Mouse (Mus musculus) liver, embryonic 14.5 days (tissue): ENCODE measurements around the gene Nthl1. TPM values are rescaled to one million over a fixed set of nuclear protein-coding genes. Genes with fewer than 3 reads are reported as not detected.
A peak's percentile ranks its signal among the peaks of the same experiment; 100 is the strongest.

Experiments used
- ATAC-seq: fragments of 200-750 bp; cut with Nextera tagmentation; 2 replicates; pipeline ENCODE4 v1.8.0; 2017; ENCODE audit warnings: moderate number of reproducible peaks, mild to moderate bottlenecking, moderate library complexity; ENCODE audit not compliant: insufficient read depth
- DNase-seq, 3 experiments: peaks; one replicate each; pipeline ENCODE4 v3.0.0-alpha.2; 2012 to 2013; ENCODE audit warnings: low read depth in 3 of 3, low spot score in 3 of 3
- H3K27ac ChIP-seq: fragments of 300-500 bp; sonication (generic); 2 replicates; pipeline ENCODE4 v1.5.1; 2014; ENCODE audit warnings: moderate library complexity, mild to moderate bottlenecking, control low read depth, inconsistent platforms
- H3K27me3 ChIP-seq: fragments of 300-500 bp; sonication (generic); 2 replicates; pipeline ENCODE4 v1.6.1; 2014; ENCODE audit warnings: mild to moderate bottlenecking, low read length, moderate library complexity; ENCODE audit not compliant: control insufficient read depth, insufficient read depth
- H3K36me3 ChIP-seq: fragments of 300-500 bp; sonication (generic); replicated peaks from 2 replicates; pipeline ENCODE4 v1.6.1; 2014; ENCODE audit warnings: low read depth; ENCODE audit not compliant: control insufficient read depth, insufficient read depth
- H3K4me1 ChIP-seq, 2 experiments: fragments of 200-500 bp in 1 of 2; fragments of 300-500 bp in 1 of 2; sonication (generic) in 1 of 2; replicated peaks; 2 replicates each; pipeline ENCODE4 v1.6.1; 2012 to 2014; ENCODE audit warnings: antibody characterized with exemption in 1 of 2, inconsistent platforms in 1 of 2, low read length in 1 of 2; ENCODE audit not compliant: control insufficient read depth in 2 of 2, insufficient read depth in 2 of 2
- H3K4me2 ChIP-seq: fragments of 300-500 bp; sonication (generic); 2 replicates; pipeline ENCODE4 v1.6.1; 2014; ENCODE audit warnings: low read depth, mild to moderate bottlenecking, control low read depth, moderate library complexity
- H3K4me3 ChIP-seq, 2 experiments: fragments of 200-500 bp in 1 of 2; fragments of 300-500 bp in 1 of 2; sonication (generic) in 1 of 2; 2 replicates each; pipeline ENCODE4 v1.5.1; 2012 to 2014; ENCODE audit warnings: low read depth in 2 of 2, low read length in 2 of 2, mild to moderate bottlenecking in 2 of 2, control low read depth in 1 of 2, inconsistent platforms in 1 of 2, moderate library complexity in 1 of 2; ENCODE audit not compliant: insufficient read depth in 1 of 2
- H3K9ac ChIP-seq: fragments of 300-500 bp; sonication (generic); replicated peaks from 2 replicates; pipeline ENCODE4 v1.6.1; 2014; ENCODE audit warnings: mild to moderate bottlenecking, control low read depth, moderate library complexity
- H3K9me3 ChIP-seq: fragments of 300-500 bp; sonication (generic); 2 replicates; pipeline ENCODE4 v1.6.1; 2016; ENCODE audit warnings: low read length, mixed read lengths; ENCODE audit not compliant: control insufficient read depth
- CTCF ChIP-seq: IDR thresholded peaks from 2 replicates; pipeline ENCODE4 v1.5.1; 2016; ENCODE audit warnings: antibody characterized with exemption, low read depth, control low read depth
- EP300 ChIP-seq: IDR thresholded peaks from 2 replicates; pipeline ENCODE4 v1.6.1; 2016; ENCODE audit warnings: antibody characterized with exemption, low read depth
- WGBS: fragments of 180-500 bp; shearing (Covaris S2); extraction: QIAGEN DNeasy Blood & Tissue Kit; methylation state at CpG from one replicate; pipeline ENCODE4 v1.1.7; 2014; ENCODE audit not compliant: insufficient replicate concordance; 5-methylcytosine and 5-hydroxymethylcytosine counted together
- microRNA-seq: library from miRNA; unstranded; fragments of <30 nt; microRNA quantifications from one replicate; pipeline ENCODE4, GENCODE M21; 2016
- polyA plus RNA-seq, 2 experiments: library from polyadenylated mRNA; depleted of rRNA in 1 of 2; stranded (reverse) in 1 of 2; unstranded in 1 of 2; fragments of >200 nt; fragmentation: Nextera tagmentation in 1 of 2; extraction: Ambion mirVana in 1 of 2; gene quantifications; 2 replicates each; pipeline versions ENCODE4 v1.2.1 to v1.2.3; 2012 to 2014

Nthl1 gene
- polyA plus RNA-seq, 2 experiments, result 5.9 to 6.2 TPM

DNA sequence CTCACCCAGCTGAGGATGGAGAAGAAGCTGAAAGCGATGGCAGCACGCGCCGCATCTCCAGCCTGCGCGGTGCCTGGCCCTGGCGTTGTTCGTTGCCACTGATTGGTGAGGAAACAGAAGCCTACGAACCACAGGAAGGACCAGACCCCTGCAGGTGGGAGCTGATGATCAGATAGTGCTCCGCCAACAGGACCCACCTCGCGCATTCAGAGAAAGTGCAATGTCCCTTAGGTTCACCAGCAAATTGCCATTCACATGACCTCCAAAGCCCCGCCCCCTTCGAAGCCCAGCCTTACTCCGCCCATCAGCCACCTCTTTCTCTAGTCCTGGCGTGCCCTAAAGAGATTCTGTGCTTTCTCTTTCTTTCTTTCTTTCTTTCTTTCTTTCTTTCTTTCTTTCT is 54.0 kb downstream of the Nthl1 start:
- Histone ChIP-seq H3K4me3 (no peak overlapping the region), H3K36me3 (no peaks in the 10 kb centered on the region), H3K27me3 (peaks cover 41% of the 10 kb centered on the region), H3K4me1 (peaks cover 3 to 10% of the 10 kb centered on the region in 2 experiments), H3K27ac (no peak overlapping the region), H3K9me3 (no peaks in the 10 kb centered on the region), H3K4me2 (peak overlapping the region; percentile 23; the same call in 1 of the 2 replicates), H3K9ac (no peak overlapping the region)
- no peak for TF ChIP-seq CTCF
- TF ChIP-seq EP300, result no peak
- 37% methylated on average over 16 of the region's 16 CpGs for WGBS
- ATAC-seq (peak; percentile 64; the same call in 1 of the 2 replicates), DNase-seq (peak in 1 of 3 experiments; percentile 61)

GRCm38 (mm10) chr17:24687146-24687595 is 54.7 kb downstream of the Nthl1 start:
- ATAC-seq (peak; percentile 67), DNase-seq (peak in 1 of 3 experiments; percentile 37)
- under 1% methylated on average over 25 of the region's 25 CpGs for WGBS
- Histone ChIP-seq H3K9me3 (no peaks in the 10 kb centered on the region), H3K4me3 (peak overlapping the region; percentile 44 to 52), H3K36me3 (no peaks in the 10 kb centered on the region), H3K4me1 (peaks cover 3 to 10% of the 10 kb centered on the region in 2 experiments), H3K9ac (no peak overlapping the region), H3K27me3 (peaks cover 41% of the 10 kb centered on the region), H3K27ac (no peak overlapping the region), H3K4me2 (peak overlapping the region; percentile 61)
- TF ChIP-seq CTCF (no peak), EP300 (no peak)

- Histone ChIP-seq H3K4me1 (peaks cover 3 to 10% of the 10 kb centered on the region in 2 experiments), H3K4me3 (peak overlapping the region; percentile 44 to 52), H3K9me3 (no peaks in the 10 kb centered on the region), H3K36me3 (no peaks in the 10 kb centered on the region; the same call in 1 of the 2 replicates), H3K27me3 (peaks cover 41% of the 10 kb centered on the region), H3K4me2 (peak overlapping the region; percentile 61), H3K9ac (no peak overlapping the region), H3K27ac (no peak overlapping the region)
- TF ChIP-seq EP300 (no peak), CTCF (no peak)
- no peak for ATAC-seq
- WGBS, result 19% methylated on average over 23 of the region's 23 CpGs
- no peak for DNase-seq
Observed at GRCm38 (mm10) chr17:24687599-24687998, 55.1 kb downstream of the Nthl1 start.

Small RNA genes lying within 50 kb of the gene (microRNA-seq; reads per million reads assigned to microRNA genes)
- gene Gm24589, result not detected

Other genes starting within 250 kb of the Nthl1 start
- gene Rnps1, start 218.1 kb upstream of the Nthl1 start, polyA plus RNA-seq (2012; rRNA removed), result 91.5 and 114 TPM in 2 replicates
- 90.6 and 96.3 TPM in 2 replicates for gene Rnps1, start 218.1 kb upstream of the Nthl1 start, polyA plus RNA-seq (2014; fragmentation: Nextera tagmentation; extraction: Ambion mirVana)
- 42.3 and 48.3 TPM in 2 replicates for gene Eci1, start 206.0 kb upstream of the Nthl1 start, polyA plus RNA-seq (2012; rRNA removed)
- 56.4 and 64.7 TPM in 2 replicates for gene Eci1, start 206.0 kb upstream of the Nthl1 start, polyA plus RNA-seq (2014; fragmentation: Nextera tagmentation; extraction: Ambion mirVana)
- 2.1 and 2.3 TPM in 2 replicates for gene Dnase1l2, start 189.6 kb upstream of the Nthl1 start, polyA plus RNA-seq (2012; rRNA removed)
- gene Dnase1l2, start 189.6 kb upstream of the Nthl1 start, polyA plus RNA-seq (2014; fragmentation: Nextera tagmentation; extraction: Ambion mirVana), result 0.14 and 0.46 TPM in 2 replicates
- 17.1 and 19.9 TPM in 2 replicates for gene E4f1, start 162.4 kb upstream of the Nthl1 start, polyA plus RNA-seq (2012; rRNA removed)
- 4.5 and 5.0 TPM in 2 replicates for gene E4f1, start 162.4 kb upstream of the Nthl1 start, polyA plus RNA-seq (2014; fragmentation: Nextera tagmentation; extraction: Ambion mirVana)
- gene Pgp, start 162.3 kb upstream of the Nthl1 start, polyA plus RNA-seq (2012; rRNA removed), result 37.9 and 38.2 TPM in 2 replicates
- gene Pgp, start 162.3 kb upstream of the Nthl1 start, polyA plus RNA-seq (2014; fragmentation: Nextera tagmentation; extraction: Ambion mirVana), result 70.4 and 76.7 TPM in 2 replicates
- 0.29 and 0.30 TPM in 2 replicates for gene Bricd5, start 158.8 kb upstream of the Nthl1 start, polyA plus RNA-seq (2012; rRNA removed)
- gene Bricd5, start 158.8 kb upstream of the Nthl1 start, polyA plus RNA-seq (2014; fragmentation: Nextera tagmentation; extraction: Ambion mirVana), result 0.23 TPM in 1 of 2 replicates, not detected in the other
- 13.5 and 18.5 TPM in 2 replicates for gene Mlst8, start 153.6 kb upstream of the Nthl1 start, polyA plus RNA-seq (2012; rRNA removed)
- 9.6 and 11.2 TPM in 2 replicates for gene Mlst8, start 153.6 kb upstream of the Nthl1 start, polyA plus RNA-seq (2014; fragmentation: Nextera tagmentation; extraction: Ambion mirVana)
- 0.09 and 0.11 TPM in 2 replicates for gene Caskin1, start 144.1 kb upstream of the Nthl1 start, polyA plus RNA-seq (2012; rRNA removed)
- gene Caskin1, start 144.1 kb upstream of the Nthl1 start, polyA plus RNA-seq (2014; fragmentation: Nextera tagmentation; extraction: Ambion mirVana), result 0.08 TPM in 2 replicates
- gene Traf7, start 104.7 kb upstream of the Nthl1 start, polyA plus RNA-seq (2012; rRNA removed), result 55.4 and 64.2 TPM in 2 replicates
- gene Traf7, start 104.7 kb upstream of the Nthl1 start, polyA plus RNA-seq (2014; fragmentation: Nextera tagmentation; extraction: Ambion mirVana), result 25.6 and 29.4 TPM in 2 replicates
- 0.21 and 0.28 TPM in 2 replicates for gene Rab26, start 98.5 kb upstream of the Nthl1 start, polyA plus RNA-seq (2012; rRNA removed)
- 0.95 and 1.0 TPM in 2 replicates for gene Rab26, start 98.5 kb upstream of the Nthl1 start, polyA plus RNA-seq (2014; fragmentation: Nextera tagmentation; extraction: Ambion mirVana)
- 3.4 and 4.0 TPM in 2 replicates for gene Pkd1, start 82.8 kb upstream of the Nthl1 start, polyA plus RNA-seq (2012; rRNA removed)
- gene Pkd1, start 82.8 kb upstream of the Nthl1 start, polyA plus RNA-seq (2014; fragmentation: Nextera tagmentation; extraction: Ambion mirVana), result 1.8 and 2.9 TPM in 2 replicates
- 17.0 and 21.4 TPM in 2 replicates for gene Tsc2, start 50 bp upstream of the Nthl1 start, polyA plus RNA-seq (2012; rRNA removed)
- 17.6 and 23.8 TPM in 2 replicates for gene Tsc2, start 50 bp upstream of the Nthl1 start, polyA plus RNA-seq (2014; fragmentation: Nextera tagmentation; extraction: Ambion mirVana)
- 5.5 and 5.7 TPM in 2 replicates for gene Slc9a3r2, start 17.6 kb downstream of the Nthl1 start, polyA plus RNA-seq (2012; rRNA removed)
- gene Slc9a3r2, start 17.6 kb downstream of the Nthl1 start, polyA plus RNA-seq (2014; fragmentation: Nextera tagmentation; extraction: Ambion mirVana), result 8.1 and 9.9 TPM in 2 replicates
- gene Npw, start 25.8 kb downstream of the Nthl1 start, polyA plus RNA-seq (2012; rRNA removed), result 0.27 TPM in 1 of 2 replicates, not detected in the other
- gene Npw, start 25.8 kb downstream of the Nthl1 start, polyA plus RNA-seq (2014; fragmentation: Nextera tagmentation; extraction: Ambion mirVana), result 0.29 TPM in 1 of 2 replicates, not detected in the other
- gene Zfp598, start 37.0 kb downstream of the Nthl1 start, polyA plus RNA-seq (2012; rRNA removed), result 21.3 and 23.8 TPM in 2 replicates
- gene Zfp598, start 37.0 kb downstream of the Nthl1 start, polyA plus RNA-seq (2014; fragmentation: Nextera tagmentation; extraction: Ambion mirVana), result 10.7 and 14.5 TPM in 2 replicates
- 0.06 and 0.14 TPM in 2 replicates for gene Syngr3, start 57.3 kb downstream of the Nthl1 start, polyA plus RNA-seq (2012; rRNA removed)
- gene Syngr3, start 57.3 kb downstream of the Nthl1 start, polyA plus RNA-seq (2014; fragmentation: Nextera tagmentation; extraction: Ambion mirVana), result 0.08 TPM in 1 of 2 replicates, not detected in the other
- gene Gfer, start 63.5 kb downstream of the Nthl1 start, polyA plus RNA-seq (2012; rRNA removed), result 13.9 and 19.5 TPM in 2 replicates
- gene Gfer, start 63.5 kb downstream of the Nthl1 start, polyA plus RNA-seq (2014; fragmentation: Nextera tagmentation; extraction: Ambion mirVana), result 30.2 and 32.3 TPM in 2 replicates
- gene Noxo1, start 63.6 kb downstream of the Nthl1 start, polyA plus RNA-seq (2012; rRNA removed), result 0.87 and 0.97 TPM in 2 replicates
- 0.25 and 0.30 TPM in 2 replicates for gene Noxo1, start 63.6 kb downstream of the Nthl1 start, polyA plus RNA-seq (2014; fragmentation: Nextera tagmentation; extraction: Ambion mirVana)
- 20.5 and 26.8 TPM in 2 replicates for gene Tbl3, start 75.0 kb downstream of the Nthl1 start, polyA plus RNA-seq (2012; rRNA removed)
- 31.3 and 33.4 TPM in 2 replicates for gene Tbl3, start 75.0 kb downstream of the Nthl1 start, polyA plus RNA-seq (2014; fragmentation: Nextera tagmentation; extraction: Ambion mirVana)
- 0.11 and 0.29 TPM in 2 replicates for gene Rnf151, start 85.4 kb downstream of the Nthl1 start, polyA plus RNA-seq (2012; rRNA removed)
- gene Rnf151, start 85.4 kb downstream of the Nthl1 start, polyA plus RNA-seq (2014; fragmentation: Nextera tagmentation; extraction: Ambion mirVana), result not detected in 2 replicates
- 2,096 and 2,246 TPM in 2 replicates for gene Rps2, start 85.4 kb downstream of the Nthl1 start, polyA plus RNA-seq (2012; rRNA removed)
- 1,219 and 1,250 TPM in 2 replicates for gene Rps2, start 85.4 kb downstream of the Nthl1 start, polyA plus RNA-seq (2014; fragmentation: Nextera tagmentation; extraction: Ambion mirVana)
- 84.0 and 162 TPM in 2 replicates for gene Ndufb10, start 91.8 kb downstream of the Nthl1 start, polyA plus RNA-seq (2012; rRNA removed)
- gene Ndufb10, start 91.8 kb downstream of the Nthl1 start, polyA plus RNA-seq (2014; fragmentation: Nextera tagmentation; extraction: Ambion mirVana), result 207 and 216 TPM in 2 replicates
- 0.03 TPM in 1 of 2 replicates, not detected in the other for gene Rpl3l, start 95.1 kb downstream of the Nthl1 start, polyA plus RNA-seq (2012; rRNA removed)
- not detected in 2 replicates for gene Rpl3l, start 95.1 kb downstream of the Nthl1 start, polyA plus RNA-seq (2014; fragmentation: Nextera tagmentation; extraction: Ambion mirVana)
- 18.3 and 25.4 TPM in 2 replicates for gene Msrb1, start 104.0 kb downstream of the Nthl1 start, polyA plus RNA-seq (2012; rRNA removed)
- gene Msrb1, start 104.0 kb downstream of the Nthl1 start, polyA plus RNA-seq (2014; fragmentation: Nextera tagmentation; extraction: Ambion mirVana), result 28.8 and 28.9 TPM in 2 replicates
- 0.03 and 0.06 TPM in 2 replicates for gene Hs3st6, start 120.3 kb downstream of the Nthl1 start, polyA plus RNA-seq (2012; rRNA removed)
- not detected in 2 replicates for gene Hs3st6, start 120.3 kb downstream of the Nthl1 start, polyA plus RNA-seq (2014; fragmentation: Nextera tagmentation; extraction: Ambion mirVana)
- gene Meiob, start 171.6 kb downstream of the Nthl1 start, polyA plus RNA-seq (2012; rRNA removed), result 0.50 and 0.65 TPM in 2 replicates
- 0.90 and 1.2 TPM in 2 replicates for gene Meiob, start 171.6 kb downstream of the Nthl1 start, polyA plus RNA-seq (2014; fragmentation: Nextera tagmentation; extraction: Ambion mirVana)
- 49.8 and 65.9 TPM in 2 replicates for gene Hagh, start 207.5 kb downstream of the Nthl1 start, polyA plus RNA-seq (2012; rRNA removed)
- gene Hagh, start 207.5 kb downstream of the Nthl1 start, polyA plus RNA-seq (2014; fragmentation: Nextera tagmentation; extraction: Ambion mirVana), result 109 and 120 TPM in 2 replicates
- gene Fahd1, start 217.7 kb downstream of the Nthl1 start, polyA plus RNA-seq (2012; rRNA removed), result 18.6 and 24.0 TPM in 2 replicates
- gene Fahd1, start 217.7 kb downstream of the Nthl1 start, polyA plus RNA-seq (2014; fragmentation: Nextera tagmentation; extraction: Ambion mirVana), result 37.2 and 40.1 TPM in 2 replicates
- 3.4 and 4.3 TPM in 2 replicates for gene Igfals, start 233.3 kb downstream of the Nthl1 start, polyA plus RNA-seq (2012; rRNA removed)
- 4.7 and 6.3 TPM in 2 replicates for gene Igfals, start 233.3 kb downstream of the Nthl1 start, polyA plus RNA-seq (2014; fragmentation: Nextera tagmentation; extraction: Ambion mirVana)